Mouse (Mus musculus): Measurements from ENCODE around the gene Wdr6.
A peak's percentile ranks its signal among the peaks of the same experiment; 100 is the strongest.
"Not testable (repeated sequence)": the region's sequence is repeated elsewhere in the genome, so short reads cannot be mapped to it uniquely, and the experiment has no call there.

The Wdr6 gene

GRCm38 (mm10) chr9:108578545-108579343 lies at the start of gene Wdr6:
TSS of gene Wdr6 (minus strand) at chr9:108578739.
- DNase-seq, result peak; percentile 99

- no peak for DNase-seq
Measured at GRCm38 (mm10) chr9:108628141-108628540, 49.6 kb upstream of the Wdr6 start.

- no peak for DNase-seq
Measured at GRCm38 (mm10) chr9:108626498-108626897, 48.0 kb upstream of the Wdr6 start.

GRCm38 (mm10) chr9:108617301-108617700 lies 38.8 kb upstream of the Wdr6 start:
- no peak for DNase-seq

GRCm38 (mm10) chr9:108611488-108611887 lies 32.9 kb upstream of the Wdr6 start:
- DNase-seq, result no peak

GRCm38 (mm10) chr9:108608889-108609288 lies 30.4 kb upstream of the Wdr6 start:
- DNase-seq, result no peak

GRCm38 (mm10) chr9:108607929-108608328 lies 29.4 kb upstream of the Wdr6 start:
- DNase-seq, result not testable (repeated sequence)

GRCm38 (mm10) chr9:108601986-108602385 lies 23.4 kb upstream of the Wdr6 start:
- DNase-seq, result no peak

- DNase-seq, result no peak
Measured at GRCm38 (mm10) chr9:108600011-108600410, 21.5 kb upstream of the Wdr6 start.

- peak; percentile 94 for DNase-seq
Measured at GRCm38 (mm10) chr9:108599021-108599566, 20.6 kb upstream of the Wdr6 start.

- DNase-seq, result peak; percentile 86
Measured at GRCm38 (mm10) chr9:108596998-108597764, 18.6 kb upstream of the Wdr6 start, which contains the start of gene P4htm. TSS of gene P4htm (minus strand) at chr9:108597667.

GRCm38 (mm10) chr9:108594354-108594753 lies 15.8 kb upstream of the Wdr6 start:
- no peak for DNase-seq

- DNase-seq, result no peak
Measured at GRCm38 (mm10) chr9:108591462-108591861, 12.9 kb upstream of the Wdr6 start.

GRCm38 (mm10) chr9:108589229-108589628 lies 10.7 kb upstream of the Wdr6 start:
- peak; percentile 49 for DNase-seq

- DNase-seq, result peak; percentile 95
Measured at GRCm38 (mm10) chr9:108587571-108588180, 9.1 kb upstream of the Wdr6 start.

- DNase-seq, result no peak
Measured at GRCm38 (mm10) chr9:108579344-108579690, 778 bp upstream of the Wdr6 start.

GRCm38 (mm10) chr9:108577934-108578544 lies 500 bp downstream of the Wdr6 start:
- peak; percentile 71 for DNase-seq

- no peak for DNase-seq
Measured at GRCm38 (mm10) chr9:108577025-108577424, 1.5 kb downstream of the Wdr6 start.

GRCm38 (mm10) chr9:108575321-108576297 lies 2.9 kb downstream of the Wdr6 start:
- no peak for DNase-seq

GRCm38 (mm10) chr9:108574921-108575320 lies 3.6 kb downstream of the Wdr6 start:
- no peak for DNase-seq

Measured in embryo, embryonic 11 days (tissue).